Mouse (Mus musculus): ENCODE measurements around the gene Tmem51. TPM values are rescaled to one million over a fixed set of nuclear protein-coding genes. Genes with fewer than 3 reads are reported as not detected.

Tmem51 gene
- total RNA-seq, 2 experiments from 2014 or later = 1.4 to 8.1 TPM

- no peak for ATAC-seq (replicated peaks; ENCODE audit: low FRiP score, poor library complexity, severe bottlenecking)
Measured at GRCm38 (mm10) chr4:142082703-142083102, 1.4 kb downstream of the Tmem51 start.

GRCm38 (mm10) chr4:142081631-142082283 lies 2.3 kb downstream of the Tmem51 start:
- no peak for ATAC-seq (replicated peaks; ENCODE audit: low FRiP score, poor library complexity, severe bottlenecking)

GRCm38 (mm10) chr4:142080901-142081630 lies 3.0 kb downstream of the Tmem51 start:
- ATAC-seq (replicated peaks; ENCODE audit: low FRiP score, poor library complexity, severe bottlenecking) = no peak

- ATAC-seq (replicated peaks; ENCODE audit: low FRiP score, poor library complexity, severe bottlenecking) = no peak
Measured at GRCm38 (mm10) chr4:142080487-142080767, 3.7 kb downstream of the Tmem51 start.

- ATAC-seq (replicated peaks; ENCODE audit: low FRiP score, poor library complexity, severe bottlenecking) = no peak
Measured at GRCm38 (mm10) chr4:142079629-142080486, 4.2 kb downstream of the Tmem51 start.

- ATAC-seq (replicated peaks; ENCODE audit: low FRiP score, poor library complexity, severe bottlenecking) = no peak
Measured at GRCm38 (mm10) chr4:142077572-142078271, 6.4 kb downstream of the Tmem51 start.

- ATAC-seq (replicated peaks; ENCODE audit: low FRiP score, poor library complexity, severe bottlenecking) = no peak
Measured at GRCm38 (mm10) chr4:142076883-142077282, 7.2 kb downstream of the Tmem51 start.

GRCm38 (mm10) chr4:142075931-142076330 lies 8.2 kb downstream of the Tmem51 start:
- ATAC-seq (replicated peaks; ENCODE audit: low FRiP score, poor library complexity, severe bottlenecking) = no peak

- no peak for ATAC-seq (replicated peaks; ENCODE audit: low FRiP score, poor library complexity, severe bottlenecking)
Measured at GRCm38 (mm10) chr4:142074060-142074732, 9.9 kb downstream of the Tmem51 start.

- ATAC-seq (replicated peaks; ENCODE audit: low FRiP score, poor library complexity, severe bottlenecking) = no peak
Measured at GRCm38 (mm10) chr4:142071243-142071991, 12.7 kb downstream of the Tmem51 start.

- ATAC-seq (replicated peaks; ENCODE audit: low FRiP score, poor library complexity, severe bottlenecking) = no peak
Measured at GRCm38 (mm10) chr4:142070840-142071239, 13.3 kb downstream of the Tmem51 start.

- ATAC-seq (replicated peaks; ENCODE audit: low FRiP score, poor library complexity, severe bottlenecking) = no peak
Measured at GRCm38 (mm10) chr4:142068899-142069812, 14.9 kb downstream of the Tmem51 start.

GRCm38 (mm10) chr4:142066576-142066975 lies 17.5 kb downstream of the Tmem51 start:
- no peak for ATAC-seq (replicated peaks; ENCODE audit: low FRiP score, poor library complexity, severe bottlenecking)

- ATAC-seq (replicated peaks; ENCODE audit: low FRiP score, poor library complexity, severe bottlenecking) = peak; percentile 51; the same call in 1 of the 2 replicates
Measured at GRCm38 (mm10) chr4:142065835-142066234, 18.3 kb downstream of the Tmem51 start.

- ATAC-seq (replicated peaks; ENCODE audit: low FRiP score, poor library complexity, severe bottlenecking) = peak; percentile 38; the same call in 1 of the 2 replicates
Measured at GRCm38 (mm10) chr4:142065270-142065669, 18.8 kb downstream of the Tmem51 start.

GRCm38 (mm10) chr4:142064582-142065228 lies 19.4 kb downstream of the Tmem51 start:
- ATAC-seq (replicated peaks; ENCODE audit: low FRiP score, poor library complexity, severe bottlenecking) = no peak

GRCm38 (mm10) chr4:142063057-142063534 lies 21.0 kb downstream of the Tmem51 start:
- ATAC-seq (replicated peaks; ENCODE audit: low FRiP score, poor library complexity, severe bottlenecking) = no peak
